Mouse (Mus musculus): ENCODE data around the gene Trpm1.

DNA sequence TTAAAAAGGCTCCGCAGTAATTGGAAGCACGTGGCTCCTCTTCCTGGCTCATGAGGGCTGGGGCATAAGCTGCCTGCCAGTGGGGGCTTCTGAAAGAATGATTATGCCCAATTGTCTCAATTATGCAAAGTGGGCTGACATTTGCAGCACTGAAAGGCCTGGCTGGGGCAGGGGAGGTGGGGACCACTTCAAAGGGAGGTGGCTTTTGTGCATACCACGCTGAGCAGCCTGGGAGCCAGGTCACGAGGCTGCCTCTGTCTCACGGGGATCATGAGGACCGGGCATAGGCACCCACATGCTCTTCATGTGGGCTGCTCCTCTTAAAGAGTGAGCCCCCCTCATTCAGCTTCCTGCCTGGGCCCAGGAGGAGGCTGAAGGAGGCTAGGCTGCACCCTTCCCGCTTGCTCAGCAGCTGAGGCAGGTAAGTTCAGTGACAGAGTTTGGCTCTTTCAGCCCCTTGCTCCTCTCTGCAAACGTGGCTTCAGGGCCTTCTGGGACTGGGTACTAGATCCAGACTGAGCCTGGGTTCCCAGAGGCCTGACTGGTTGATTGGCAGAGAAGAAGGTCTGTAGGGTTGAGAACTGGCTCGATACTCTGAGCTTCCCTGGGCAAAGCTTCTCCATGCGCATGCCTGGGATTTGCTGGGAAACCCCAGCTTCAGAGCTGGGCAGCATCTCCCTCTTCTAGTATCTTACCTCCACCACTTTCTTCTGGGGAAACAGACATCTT, 31.7 kb downstream of the Trpm1 start:
- no peak for TF ChIP-seq GATA1 (IDR thresholded peaks at IDR 0.05; ENCODE audit: borderline replicate concordance, low read length)
- TF ChIP-seq FLI1 (IDR thresholded peaks at IDR 0.05; ENCODE audit: low read length), result no peak
